Mouse (Mus musculus) stomach, embryonic 15.5 days (tissue): ENCODE results near the gene Lipe. TPM values are rescaled to one million over a fixed set of nuclear protein-coding genes. Genes with fewer than 3 reads are reported as not detected.

Source experiments
- ATAC-seq: fragments of 200-750 bp; cut with Nextera tagmentation; 2 replicates; pipeline ENCODE4 v1.8.0; 2017; ENCODE audit warnings: low read depth, moderate number of reproducible peaks, moderate TSS enrichment; ENCODE audit not compliant: insufficient read depth, low FRiP score
- H3K27ac ChIP-seq: fragments of 300-500 bp; sonication (generic); 2 replicates; pipeline ENCODE4 v1.5.1; 2015; ENCODE audit warnings: mild to moderate bottlenecking, inconsistent platforms
- H3K27me3 ChIP-seq: fragments of 300-500 bp; sonication (generic); replicated peaks from 2 replicates; pipeline ENCODE4 v1.6.1; 2015; ENCODE audit warnings: inconsistent platforms
- H3K36me3 ChIP-seq: fragments of 300-500 bp; sonication (generic); 2 replicates; pipeline ENCODE4 v1.6.1; 2015; ENCODE audit warnings: inconsistent platforms
- H3K4me1 ChIP-seq: fragments of 300-500 bp; sonication (generic); 2 replicates; pipeline ENCODE4 v1.6.1; 2015; ENCODE audit warnings: inconsistent platforms
- H3K4me2 ChIP-seq: fragments of 300-500 bp; sonication (generic); 2 replicates; pipeline ENCODE4 v1.6.1; 2015; ENCODE audit warnings: mild to moderate bottlenecking, inconsistent platforms
- H3K4me3 ChIP-seq: fragments of 300-500 bp; sonication (generic); replicated peaks from 2 replicates; pipeline ENCODE4 v1.5.1; 2015; ENCODE audit warnings: inconsistent platforms
- H3K9ac ChIP-seq: fragments of 300-500 bp; sonication (generic); 2 replicates; pipeline ENCODE4 v1.6.1; 2015; ENCODE audit warnings: inconsistent platforms
- H3K9me3 ChIP-seq: fragments of 300-500 bp; sonication (generic); 2 replicates; pipeline ENCODE4 v1.6.1; 2016; ENCODE audit warnings: inconsistent platforms
- WGBS: fragments of 180-500 bp; shearing (Covaris S2); methylation state at CpG from one replicate; pipeline ENCODE4 v1.1.7; 2015; 5-methylcytosine and 5-hydroxymethylcytosine counted together
- polyA plus RNA-seq: library from polyadenylated mRNA; unstranded; fragments of >200 nt; fragmentation: Nextera tagmentation; extraction: Ambion mirVana; gene quantifications from 2 replicates; pipeline ENCODE4 v1.2.1, GENCODE M21; 2015

Lipe gene
- polyA plus RNA-seq, 1 experiment from 2014 or later, result 8.3 TPM

GRCm38 (mm10) chr7:25333596-25334307 is 64.8 kb downstream of the Lipe start:
- Histone ChIP-seq H3K27me3 (no peaks in the 10 kb centered on the region), H3K9me3 (no peaks in the 10 kb centered on the region), H3K27ac (no peak overlapping the region), H3K4me2 (no peak overlapping the region), H3K4me1 (no peaks in the 10 kb centered on the region), H3K4me3 (no peak overlapping the region), H3K9ac (no peak overlapping the region), H3K36me3 (peaks cover 15% of the 10 kb centered on the region)
- WGBS, result 47% methylated on average over 16 of the region's 16 CpGs
- 0 out of 2 replicates have a peak, but pooled peaks have one; percentile 37 for ATAC-seq

Other genes with a start within 250 kb of the Lipe start
- gene Pou2f2, start 219.0 kb downstream of the Lipe start, polyA plus RNA-seq, result 1.4 and 1.6 TPM in 2 replicates
- gene Dedd2, start 178.1 kb downstream of the Lipe start, polyA plus RNA-seq, result 15.1 and 15.2 TPM in 2 replicates
- gene Zfp526, start 177.3 kb downstream of the Lipe start, polyA plus RNA-seq, result 2.8 and 3.1 TPM in 2 replicates
- gene Gsk3a, start 160.9 kb downstream of the Lipe start, polyA plus RNA-seq, result 9.4 and 10.5 TPM in 2 replicates
- 13.0 and 17.6 TPM in 2 replicates for gene Erf, start 147.9 kb downstream of the Lipe start, polyA plus RNA-seq
- gene Cic, start 131.0 kb downstream of the Lipe start, polyA plus RNA-seq, result 33.8 and 36.4 TPM in 2 replicates
- gene Pafah1b3, start 100.7 kb downstream of the Lipe start, polyA plus RNA-seq, result 201 and 215 TPM in 2 replicates
- gene Prr19, start 97.3 kb downstream of the Lipe start, polyA plus RNA-seq, result 0.41 and 0.49 TPM in 2 replicates
- 1.4 and 1.6 TPM in 2 replicates for gene Tmem145, start 92.6 kb downstream of the Lipe start, polyA plus RNA-seq
- 10.3 and 10.9 TPM in 2 replicates for gene Megf8, start 81.5 kb downstream of the Lipe start, polyA plus RNA-seq
- gene Cnfn, start 29.0 kb downstream of the Lipe start, polyA plus RNA-seq, result 107 and 419 TPM in 2 replicates
- gene Cxcl17, start 14.2 kb upstream of the Lipe start, polyA plus RNA-seq, result 0.36 and 0.42 TPM in 2 replicates
- gene Ceacam1, start 78.9 kb upstream of the Lipe start, polyA plus RNA-seq, result 32.4 and 54.7 TPM in 2 replicates
- gene Ceacam2, start 141.1 kb upstream of the Lipe start, polyA plus RNA-seq, result not detected in 2 replicates
- 3.2 and 3.9 TPM in 2 replicates for gene Erich4, start 217.2 kb upstream of the Lipe start, polyA plus RNA-seq
- 33.0 and 38.0 TPM in 2 replicates for gene Dmac2, start 220.7 kb upstream of the Lipe start, polyA plus RNA-seq
- 11.3 and 12.3 TPM in 2 replicates for gene B3gnt8, start 227.9 kb upstream of the Lipe start, polyA plus RNA-seq